Mouse (Mus musculus): ENCODE results near the gene Mrpl46. TPM values are rescaled to one million over a fixed set of nuclear protein-coding genes. Genes with fewer than 3 reads are reported as not detected.

The Mrpl46 gene
- polyA plus RNA-seq (2017; shearing (Covaris generic)) = 10 to 100 TPM; 71.8 to 77.0 (median 73.2) TPM

DNA sequence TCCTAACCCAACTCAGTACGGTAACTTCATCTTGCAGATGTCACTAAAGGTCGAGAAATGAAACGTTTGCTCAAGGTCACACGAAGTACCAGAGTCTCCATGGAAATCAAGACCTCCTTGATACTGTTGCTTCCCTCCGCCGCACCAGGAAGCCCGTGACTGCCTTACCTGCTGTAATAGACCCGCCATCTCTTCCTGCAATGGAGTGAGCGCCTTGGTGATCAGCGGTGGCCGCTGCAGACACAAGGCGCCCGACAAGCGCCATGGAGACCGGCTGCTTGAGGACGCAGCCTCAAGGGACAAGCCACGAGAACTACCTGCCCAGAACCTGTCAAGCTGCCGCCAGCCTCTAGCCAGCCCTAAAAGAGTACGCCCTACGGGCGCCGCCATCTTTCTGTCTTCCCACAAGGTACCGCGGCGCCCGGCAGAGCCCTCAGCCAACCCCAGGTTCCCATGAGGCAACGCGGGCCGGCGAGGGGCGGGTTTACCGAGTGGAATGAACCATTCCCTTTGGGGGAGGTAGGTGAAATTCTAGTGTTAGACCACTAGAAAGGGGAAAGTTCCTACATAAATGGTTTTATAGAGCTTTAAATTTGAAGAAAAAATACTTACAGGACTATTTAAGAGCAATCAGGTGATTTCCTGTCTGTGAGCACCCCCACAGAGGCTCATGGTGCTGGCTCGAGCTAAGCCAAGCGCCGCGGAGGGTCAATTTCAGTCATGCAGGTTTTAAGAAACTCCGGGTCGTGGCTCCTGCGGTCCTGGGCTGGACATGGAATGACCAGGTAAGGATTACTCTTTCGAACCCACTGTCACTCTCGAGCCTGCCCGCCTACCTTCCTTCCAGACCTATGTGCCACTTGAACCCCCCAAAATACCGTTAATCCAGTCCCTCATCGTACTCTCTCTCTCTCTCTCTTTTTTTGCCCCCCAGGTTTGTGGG is at the start of gene Mrpl46, which contains the start of gene Mrps11:
Gene Mrpl46, minus strand, starts transcription at position 893 of the 943 bp plus-strand sequence.
Gene Mrps11, plus strand, starts transcription at position 481 of the 943 bp plus-strand sequence.
- ATAC-seq = peak; percentile 99

DNA sequence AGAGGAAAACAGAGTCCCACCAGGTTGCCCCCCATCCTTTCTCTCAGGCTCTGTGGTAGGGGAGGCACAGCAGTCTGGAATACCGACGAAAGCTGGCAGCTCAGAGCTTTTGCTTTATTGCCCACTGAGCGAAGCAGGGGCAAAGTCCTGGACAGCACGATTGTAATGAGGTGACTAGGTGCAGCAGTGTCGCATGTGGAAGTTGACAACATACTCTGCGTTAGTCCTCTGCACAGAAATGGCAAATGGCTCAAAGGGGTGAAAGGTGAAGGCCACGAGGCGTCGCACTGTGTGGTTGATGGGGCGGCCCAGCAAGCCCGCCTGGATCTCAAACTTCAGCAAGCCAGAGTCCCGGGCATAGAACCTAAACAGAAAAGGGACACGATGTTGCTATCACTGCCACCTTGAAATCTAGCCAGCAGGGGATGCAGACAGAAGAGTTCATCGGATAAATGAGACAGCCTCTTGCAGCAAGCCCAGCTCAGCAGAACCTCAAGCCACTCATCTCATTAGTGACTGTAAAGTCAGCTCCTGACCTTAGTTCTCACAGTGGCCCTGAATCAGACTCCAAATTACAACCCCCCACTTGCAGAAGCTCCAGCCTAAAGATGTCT is 44.5 kb upstream of the Mrpl46 start:
- no peak for ATAC-seq

DNA sequence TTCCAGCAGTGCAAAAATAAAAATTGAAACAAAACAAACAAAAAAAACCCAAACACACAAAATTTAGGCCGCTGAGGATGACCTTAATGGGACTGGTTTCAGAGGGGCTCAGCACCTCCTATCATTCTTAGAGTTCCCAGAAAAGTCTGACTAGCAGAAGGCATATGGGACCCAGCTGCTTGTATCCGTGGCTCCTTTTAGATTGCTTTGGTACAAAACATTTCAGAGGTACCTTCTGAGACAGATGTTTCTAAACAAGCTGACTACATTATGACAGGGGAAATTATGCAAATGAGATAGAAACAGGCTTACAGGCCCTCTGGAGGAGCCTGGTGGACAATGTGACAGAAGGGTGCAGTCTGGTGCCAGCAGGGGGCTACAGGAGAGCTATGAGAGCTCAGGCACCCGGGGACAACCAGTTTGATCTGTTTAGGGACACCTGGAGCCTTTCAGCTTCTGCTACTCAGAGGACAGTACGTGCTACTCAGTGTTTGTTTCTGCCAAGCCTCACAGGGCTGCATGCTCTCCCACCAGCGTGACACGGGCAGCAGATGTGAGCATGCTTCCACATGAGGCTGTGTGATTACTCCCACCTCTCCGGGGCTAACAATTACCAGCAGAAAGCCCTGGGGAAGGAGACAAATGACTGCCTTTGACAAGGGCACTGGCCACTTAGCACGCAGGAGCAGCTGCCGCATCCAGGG is 43.5 kb upstream of the Mrpl46 start:
- no peak for ATAC-seq

DNA sequence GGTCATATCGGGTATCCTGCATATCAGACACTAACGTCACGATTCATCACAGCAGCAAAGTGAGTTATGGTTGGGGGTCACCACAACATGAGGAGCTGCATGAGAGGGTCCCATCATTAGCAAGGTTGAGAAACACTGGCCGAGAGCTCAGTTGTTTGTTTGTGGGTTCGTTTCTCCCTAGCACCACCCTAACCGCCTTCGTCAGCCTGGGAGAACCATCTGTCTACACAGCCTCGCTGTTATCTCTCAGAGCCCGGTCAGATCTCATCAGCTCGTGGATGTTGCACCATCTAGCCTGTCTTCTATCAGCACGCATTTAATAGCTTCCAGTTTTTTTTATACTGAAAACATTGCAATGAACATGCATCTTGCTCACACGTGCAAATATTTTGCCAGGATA is 35.0 kb upstream of the Mrpl46 start:
- ATAC-seq = no peak

DNA sequence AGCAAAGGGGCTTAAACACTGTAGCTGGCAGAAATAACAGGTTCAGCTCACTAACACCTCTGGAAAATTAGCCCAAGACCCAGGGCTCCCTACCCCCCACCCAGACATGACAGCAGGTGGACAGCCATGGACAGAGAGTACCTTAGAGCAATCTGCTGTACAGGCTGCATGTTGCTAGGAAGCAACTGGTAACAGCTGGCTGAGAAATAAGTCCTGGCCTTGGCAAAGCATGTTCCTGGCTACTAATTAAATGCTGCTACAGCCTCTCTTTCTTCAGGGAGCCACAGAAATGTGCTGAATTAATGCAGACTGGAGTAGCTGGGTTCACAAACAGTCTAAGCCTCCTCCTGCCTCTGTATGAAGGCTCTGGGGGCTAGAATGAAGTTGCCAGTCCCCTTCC is 31.4 kb upstream of the Mrpl46 start:
- ATAC-seq = no peak

DNA sequence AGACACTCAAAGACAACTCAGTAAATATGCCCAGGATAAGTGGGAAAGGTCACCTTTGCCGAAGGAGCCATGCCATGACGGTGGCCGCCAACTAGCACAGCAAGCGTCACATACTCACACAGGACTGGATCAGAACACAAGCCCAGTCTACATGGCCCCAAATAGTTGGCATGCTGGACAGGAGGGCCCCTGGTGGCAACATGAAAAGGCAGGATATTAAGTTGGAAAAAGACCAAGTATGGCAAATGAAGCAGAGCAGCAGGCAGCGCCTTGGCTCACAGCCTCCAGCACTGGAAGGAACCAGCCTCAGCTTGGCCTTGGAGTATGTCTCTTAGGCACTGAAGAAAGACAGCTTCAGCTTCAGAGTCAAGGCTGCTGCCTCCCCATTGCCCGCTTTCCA is 30.5 kb upstream of the Mrpl46 start:
- no peak for ATAC-seq

DNA sequence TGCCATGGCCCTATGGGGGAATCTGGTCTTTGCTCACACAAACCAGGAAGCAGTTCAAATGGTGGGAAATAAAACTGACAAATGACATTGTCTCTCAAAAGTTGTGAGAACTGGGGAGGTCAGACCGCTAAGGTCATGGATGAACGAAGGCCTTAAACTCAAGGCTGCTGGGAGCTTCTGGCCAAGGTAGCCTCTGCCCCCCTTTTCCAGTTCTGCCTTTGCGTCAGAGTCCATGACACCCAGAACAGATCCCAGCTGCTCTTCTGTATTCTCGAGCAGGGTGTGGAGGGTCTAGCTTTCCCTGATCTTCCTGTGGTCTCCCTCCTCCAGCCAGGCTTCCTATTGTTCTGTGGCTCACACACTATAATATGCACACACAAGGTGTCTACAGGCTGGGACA is 23.9 kb upstream of the Mrpl46 start:
- ATAC-seq = no peak

DNA sequence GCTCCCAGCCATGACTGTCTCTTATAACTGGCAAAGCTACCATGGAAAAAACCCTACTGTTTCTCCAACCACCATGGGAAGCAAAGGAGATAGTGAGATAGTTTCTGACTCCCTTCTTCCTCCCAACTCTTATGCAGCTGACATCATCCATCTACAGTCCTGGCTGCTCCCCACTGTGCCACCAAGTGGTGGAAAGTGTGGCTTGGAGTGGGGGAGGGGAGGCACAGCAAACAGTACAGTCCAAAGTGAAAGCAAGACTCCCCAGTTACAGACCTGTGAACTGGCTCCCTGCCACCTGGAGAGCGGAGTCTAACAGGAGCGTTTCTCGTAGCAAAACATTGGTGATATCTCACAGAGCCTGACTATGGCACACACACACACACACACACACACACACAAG is 20.5 kb upstream of the Mrpl46 start:
- ATAC-seq = no peak

DNA sequence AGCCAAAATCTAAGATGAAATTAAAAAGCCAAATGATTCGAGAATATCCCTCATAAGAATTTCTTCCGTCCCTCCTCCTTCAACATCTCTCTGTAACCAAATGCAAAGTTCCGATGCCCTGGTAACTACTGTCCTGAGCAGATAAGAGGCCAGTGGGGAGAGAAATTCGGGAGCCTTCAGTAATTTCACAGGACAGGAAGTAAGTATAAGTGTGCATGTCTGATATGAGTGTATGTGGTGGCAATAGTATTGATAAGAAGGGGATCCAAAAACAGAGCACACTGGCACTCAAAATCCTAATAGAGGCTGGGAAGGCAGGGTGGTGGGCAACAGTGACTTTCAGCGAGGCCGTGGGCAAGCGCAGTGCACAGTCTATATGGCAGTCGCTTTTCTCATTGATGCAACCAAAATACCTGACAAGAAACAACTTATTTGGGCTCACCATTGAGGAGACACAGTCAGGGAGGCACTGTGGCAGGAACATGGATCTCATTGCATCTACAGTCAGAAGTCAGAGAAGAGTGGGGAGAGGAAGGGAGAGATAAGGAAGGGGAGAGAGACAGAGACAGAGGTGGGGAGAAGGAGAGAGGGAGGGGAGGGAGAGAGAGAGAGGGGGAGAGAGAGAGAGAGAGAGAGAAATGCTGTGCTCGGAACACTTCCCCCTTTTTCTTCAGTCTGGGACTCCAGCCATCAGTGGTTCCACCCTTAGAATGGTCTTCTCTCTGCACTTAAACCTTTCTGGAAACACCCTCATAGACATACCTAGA is 16.6 kb upstream of the Mrpl46 start:
- no peak for ATAC-seq

DNA sequence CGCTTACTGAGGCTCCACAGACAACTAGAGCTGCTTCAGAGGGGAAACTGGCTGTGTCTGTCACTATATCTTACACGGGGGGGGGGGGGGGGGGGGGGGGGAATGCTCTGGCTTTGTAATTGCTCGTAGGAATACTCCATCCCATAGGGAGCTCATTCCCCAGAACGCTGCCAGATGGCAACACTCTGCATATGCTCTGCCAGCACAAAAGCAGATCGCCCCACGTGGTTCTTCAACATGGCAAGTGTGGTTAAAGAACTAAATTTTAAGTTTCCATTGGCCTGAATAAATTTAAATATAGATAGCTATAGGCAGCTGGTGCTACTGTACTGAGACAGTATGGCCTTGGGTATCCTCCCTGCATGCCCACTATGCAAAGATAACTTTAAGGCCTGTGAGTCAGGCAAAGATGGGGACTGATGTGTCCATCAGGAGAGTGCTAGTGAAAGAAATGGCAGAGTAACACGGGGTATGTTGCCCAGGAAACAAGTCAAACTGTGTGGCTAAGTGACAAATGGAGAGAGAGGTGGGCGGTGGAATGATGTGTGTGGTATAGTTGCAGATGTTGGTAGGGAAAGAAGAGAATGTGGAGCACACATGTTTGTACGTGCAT is 14.6 kb upstream of the Mrpl46 start:
- ATAC-seq = no peak

DNA sequence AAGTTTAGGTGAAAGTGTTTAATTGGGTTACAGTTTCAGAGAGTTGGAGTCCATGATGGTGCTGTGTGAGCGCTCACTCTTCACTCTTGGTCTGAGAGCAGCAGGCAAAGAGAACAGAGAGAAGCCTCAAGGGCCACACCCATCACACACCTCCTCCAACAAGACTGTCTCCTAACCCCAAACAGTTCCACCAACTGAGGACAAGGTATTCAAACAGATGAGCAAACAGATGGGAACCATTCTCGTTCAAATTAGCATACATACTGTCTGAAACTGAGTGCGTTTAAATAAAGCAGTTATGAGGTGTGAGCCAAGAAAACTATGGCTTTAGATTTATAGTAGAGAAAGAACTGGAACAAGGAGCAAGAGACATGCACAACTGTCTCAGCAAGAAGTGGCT is 13.3 kb upstream of the Mrpl46 start:
- ATAC-seq = no peak

DNA sequence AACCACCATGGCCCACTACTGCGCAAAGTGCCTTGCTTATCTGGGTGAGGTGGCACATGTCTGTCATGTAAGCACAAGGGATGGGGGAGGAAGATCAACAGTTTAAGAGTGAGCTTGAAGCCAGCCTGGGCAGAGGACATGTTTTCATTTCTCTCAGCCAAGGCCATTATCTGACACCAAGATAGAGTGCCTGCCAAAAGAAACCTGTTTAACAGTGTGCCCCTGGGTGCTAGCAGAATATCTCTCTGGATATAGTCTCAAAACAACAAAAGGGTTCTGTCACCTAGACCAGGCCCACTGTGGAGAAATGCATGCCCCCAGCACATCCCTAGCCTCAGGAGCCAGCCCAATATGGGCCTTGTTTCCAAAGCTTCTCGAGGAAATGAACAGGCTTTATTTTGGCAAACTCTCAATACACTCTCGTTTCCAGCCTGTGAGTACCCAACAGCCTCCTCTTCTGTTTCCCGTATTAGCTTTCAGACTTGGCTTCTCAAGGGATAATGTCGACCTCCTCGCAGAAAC is 11.3 kb upstream of the Mrpl46 start:
- ATAC-seq = no peak

DNA sequence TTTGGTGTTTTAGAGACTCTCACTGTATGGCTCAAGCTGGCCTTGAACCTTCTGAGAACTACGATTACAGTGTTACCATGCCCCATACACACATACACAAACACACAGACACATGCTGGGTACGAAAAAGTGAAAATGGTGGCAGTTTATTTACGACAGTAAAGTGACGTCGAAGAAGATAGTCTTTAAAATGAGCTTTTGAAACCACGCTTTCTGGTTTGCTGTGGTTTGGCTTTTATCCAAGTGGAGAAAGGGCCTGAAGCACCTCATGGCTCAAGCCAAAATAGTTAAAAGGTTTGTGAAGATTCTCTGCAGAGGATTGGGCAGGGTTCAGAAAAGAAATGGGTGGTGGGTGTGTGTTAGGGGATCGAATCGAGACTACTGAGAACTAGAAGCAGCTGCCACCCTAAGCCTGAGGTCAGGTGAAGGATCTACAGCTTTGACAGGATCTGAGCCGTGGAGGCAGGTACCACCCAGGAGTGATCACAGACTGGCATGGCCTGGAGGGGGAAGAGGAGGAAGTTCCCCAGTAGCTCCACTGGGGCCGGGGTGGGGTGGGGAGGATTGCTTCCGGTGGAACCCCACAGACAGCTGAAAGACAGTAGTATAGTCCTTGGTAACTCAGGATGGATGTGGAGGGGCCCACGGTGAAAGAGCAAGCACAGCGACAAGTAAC is 10.7 kb upstream of the Mrpl46 start:
- peak; percentile 46 for ATAC-seq

DNA sequence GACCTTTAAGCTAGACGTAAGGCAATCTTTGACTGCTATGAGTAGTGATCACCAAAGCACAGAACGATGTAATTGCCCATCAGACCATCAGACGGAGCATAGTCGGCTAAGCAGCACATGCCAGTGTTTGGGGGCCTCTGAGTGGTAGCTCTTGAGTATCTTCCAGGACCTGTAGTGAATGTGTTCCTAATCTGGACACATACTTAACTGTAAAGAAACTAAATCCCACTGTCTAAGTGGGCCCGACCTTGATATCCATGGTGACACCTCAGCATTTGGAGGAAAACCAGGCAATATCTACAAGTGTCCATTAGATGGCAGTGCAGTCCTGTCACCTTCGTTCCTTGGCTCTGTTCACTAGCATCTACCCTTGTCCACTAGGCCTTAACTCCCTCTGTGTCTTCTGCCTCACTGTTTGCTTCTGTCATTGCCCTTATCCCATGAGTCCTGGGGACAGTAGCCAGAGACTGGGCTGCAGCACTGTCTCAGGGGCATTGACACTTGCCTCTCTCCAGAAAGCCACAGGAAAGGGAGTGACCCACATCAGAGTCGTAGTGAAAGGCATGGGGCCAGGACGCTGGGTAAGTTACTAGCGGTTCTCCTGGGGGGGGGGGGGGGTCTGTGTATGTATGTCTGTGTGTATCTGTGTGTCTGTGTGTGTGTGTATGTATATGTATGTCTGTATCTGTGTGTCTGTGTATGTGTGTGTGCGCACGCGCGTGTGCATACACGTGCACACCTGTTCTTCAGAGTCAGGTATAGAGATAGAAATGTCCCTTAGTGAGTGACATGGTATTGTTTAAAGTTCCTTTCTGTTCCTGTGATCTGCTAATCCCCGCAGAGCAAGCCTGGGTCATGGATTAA is 8.3 kb upstream of the Mrpl46 start:
- ATAC-seq = peak; percentile 86

DNA sequence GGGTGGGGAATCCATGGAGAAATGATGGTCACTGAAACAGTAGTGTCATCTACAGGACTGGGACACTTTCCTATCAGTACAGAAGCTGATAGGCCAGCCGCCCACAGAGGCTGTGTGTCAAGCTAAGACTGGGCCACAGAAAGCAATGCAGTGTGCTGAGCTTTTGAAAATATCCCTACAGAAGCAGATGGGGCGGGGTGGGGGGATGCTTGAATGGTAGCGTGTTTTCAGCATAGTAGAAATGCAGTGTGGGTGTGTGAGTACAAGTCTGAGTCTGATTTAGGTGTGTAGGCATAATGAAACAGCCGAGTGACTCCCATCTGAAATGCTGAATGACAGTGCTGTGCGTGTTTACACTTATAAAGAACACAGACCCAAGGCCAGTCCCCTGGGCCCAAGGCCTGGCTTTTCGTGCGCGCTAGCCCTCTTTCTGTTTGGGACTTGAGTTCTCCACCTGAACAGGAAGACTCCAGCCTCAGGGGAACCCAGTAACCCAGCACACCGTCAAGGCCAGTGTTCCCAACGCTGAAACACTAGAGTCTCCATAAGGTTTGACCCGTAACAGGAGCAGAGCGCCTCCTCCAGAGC is 4.6 kb upstream of the Mrpl46 start:
- ATAC-seq = no peak

DNA sequence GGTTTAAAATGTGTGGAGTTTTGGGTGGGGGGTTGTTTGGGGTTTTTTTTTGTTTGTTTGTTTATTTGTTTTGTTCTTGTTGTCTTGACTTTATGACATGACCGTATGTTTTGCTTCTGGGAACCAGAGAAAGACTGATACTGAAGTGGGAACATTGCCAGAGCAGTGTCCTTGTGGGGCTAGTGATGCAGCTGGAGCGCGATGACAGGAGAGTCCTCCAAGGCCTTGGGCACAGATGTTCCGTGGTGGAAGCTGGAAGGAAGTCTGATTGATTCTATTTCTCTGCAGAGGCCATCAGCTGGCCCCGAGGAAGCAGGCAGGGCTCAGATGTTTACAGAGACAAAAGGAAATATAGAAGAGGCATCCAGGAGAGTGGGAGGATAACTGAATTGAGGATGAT is 2.6 kb upstream of the Mrpl46 start:
- ATAC-seq = no peak

DNA sequence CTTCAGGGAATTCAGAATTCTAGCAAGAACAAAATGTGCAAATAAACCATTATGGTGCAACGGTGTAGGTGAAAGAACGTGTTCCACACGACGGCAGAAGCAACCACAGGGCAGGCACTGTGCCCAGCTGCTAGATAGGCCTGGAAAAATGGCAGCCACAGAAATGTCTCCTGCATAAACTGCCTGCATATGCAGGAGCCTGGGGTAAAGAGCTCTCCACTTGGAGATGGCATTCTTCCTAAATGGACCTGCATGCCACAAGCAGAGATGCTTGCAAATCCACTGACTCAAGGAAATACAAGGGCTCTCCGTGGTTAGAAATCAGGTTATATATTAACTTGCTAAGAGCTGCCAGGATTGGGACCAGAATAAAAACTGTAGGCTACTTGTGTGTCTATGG is 4.6 kb downstream of the Mrpl46 start:
- ATAC-seq = no peak

DNA sequence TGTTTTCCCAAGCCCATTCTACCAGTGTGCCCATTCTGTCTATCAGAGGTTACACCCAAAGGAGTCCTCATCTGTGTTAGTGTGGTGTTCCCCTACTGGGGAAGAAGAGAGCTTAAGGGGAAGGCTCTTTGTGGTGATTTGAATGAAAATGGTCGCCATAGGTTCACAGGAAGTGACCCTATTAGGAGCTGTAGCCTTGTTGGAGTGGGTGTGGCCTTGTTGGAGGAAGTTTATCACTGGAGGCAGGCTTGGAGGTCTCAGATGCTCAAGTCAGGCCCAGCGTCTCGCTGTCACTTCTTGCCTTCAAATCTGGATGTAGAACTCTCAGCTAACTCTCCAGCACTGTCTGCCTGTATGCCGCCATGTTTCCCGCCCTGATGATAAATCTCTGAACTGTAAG is 12.4 kb downstream of the Mrpl46 start:
- ATAC-seq = no peak

DNA sequence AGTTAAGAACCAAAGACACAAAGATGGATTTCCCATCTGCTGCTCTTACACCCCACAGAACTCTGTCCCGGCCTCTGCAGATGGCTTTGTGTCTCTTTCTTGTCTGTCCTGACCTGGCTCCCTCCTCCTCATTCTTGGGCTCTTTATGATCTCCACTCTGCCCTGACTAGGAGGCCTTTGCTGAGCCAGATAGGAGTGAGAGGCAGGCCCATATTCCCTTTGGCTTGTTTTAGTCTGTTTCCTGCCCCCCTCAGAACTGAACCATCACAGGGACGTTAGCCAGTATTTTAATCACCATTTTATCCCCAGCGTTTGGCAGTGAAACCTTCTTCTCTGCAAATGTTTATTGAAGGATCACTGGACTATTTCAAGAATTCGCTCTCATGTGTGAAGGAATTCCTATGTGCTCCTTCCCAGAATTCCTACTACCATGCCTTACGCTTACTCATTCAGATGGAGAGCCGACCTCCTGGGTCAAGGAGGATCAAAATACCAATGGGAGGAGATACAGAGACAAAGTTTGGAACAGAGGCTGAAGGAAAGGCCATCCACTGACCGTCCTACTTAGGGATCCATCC is 14.2 kb downstream of the Mrpl46 start:
- ATAC-seq = no peak

All from inflammation-experienced regulatory T-cells, adult 6 months (primary cell).